Mouse (Mus musculus): ENCODE measurements around the gene Ncdn. TPM values are rescaled to one million over a fixed set of nuclear protein-coding genes. Genes with fewer than 3 reads are reported as not detected.

Ncdn gene
- polyA plus RNA-seq, 1 experiment from 2014 or later, result 102 TPM

DNA sequence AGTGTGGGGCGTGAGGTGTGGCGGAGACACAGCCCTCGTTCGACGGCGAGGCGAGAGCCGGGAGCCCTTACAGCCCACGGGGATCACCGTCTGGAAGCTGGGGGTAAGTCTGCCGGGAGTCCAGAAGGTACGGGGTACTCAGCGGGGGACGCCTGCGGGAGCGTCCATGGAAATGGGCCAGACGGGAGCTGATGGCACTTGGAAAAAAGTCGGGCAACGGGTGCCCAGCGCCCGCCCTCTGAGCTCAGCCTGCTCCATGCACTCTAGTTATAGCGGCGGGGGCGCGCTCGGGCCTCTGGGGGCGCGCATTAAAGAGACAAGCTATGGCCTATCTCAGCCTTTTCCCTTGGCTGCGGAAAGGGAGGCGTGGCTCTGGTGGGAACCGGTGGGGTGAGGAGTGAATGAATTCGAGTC lies 17.2 kb downstream of the Ncdn start, which contains the start of gene Tfap2e:
Gene Tfap2e, minus strand, starts transcription at position 240 of the 414 bp plus-strand sequence.
- 0 out of 2 replicates have a peak, but pooled peaks have one; percentile 61 for ATAC-seq (replicated peaks)
- Histone ChIP-seq H3K4me3 (peak within 1 kb of the TSS; percentile 29), H3K4me2 (replicated peaks) (peak within 1 kb of the TSS; percentile 42), H3K27ac (replicated peaks) (no peak within 1 kb of the TSS), H3K9ac (replicated peaks) (no peak within 1 kb of the TSS), H3K9me3 (no peaks in the 10 kb centered on the region), H3K36me3 (no peaks in the 10 kb centered on the region), H3K4me1 (peaks cover 18% of the 10 kb centered on the region), H3K27me3 (peaks cover 85% of the 10 kb centered on the region)
- WGBS, result 1% methylated on average over 32 of the region's 32 CpGs

DNA sequence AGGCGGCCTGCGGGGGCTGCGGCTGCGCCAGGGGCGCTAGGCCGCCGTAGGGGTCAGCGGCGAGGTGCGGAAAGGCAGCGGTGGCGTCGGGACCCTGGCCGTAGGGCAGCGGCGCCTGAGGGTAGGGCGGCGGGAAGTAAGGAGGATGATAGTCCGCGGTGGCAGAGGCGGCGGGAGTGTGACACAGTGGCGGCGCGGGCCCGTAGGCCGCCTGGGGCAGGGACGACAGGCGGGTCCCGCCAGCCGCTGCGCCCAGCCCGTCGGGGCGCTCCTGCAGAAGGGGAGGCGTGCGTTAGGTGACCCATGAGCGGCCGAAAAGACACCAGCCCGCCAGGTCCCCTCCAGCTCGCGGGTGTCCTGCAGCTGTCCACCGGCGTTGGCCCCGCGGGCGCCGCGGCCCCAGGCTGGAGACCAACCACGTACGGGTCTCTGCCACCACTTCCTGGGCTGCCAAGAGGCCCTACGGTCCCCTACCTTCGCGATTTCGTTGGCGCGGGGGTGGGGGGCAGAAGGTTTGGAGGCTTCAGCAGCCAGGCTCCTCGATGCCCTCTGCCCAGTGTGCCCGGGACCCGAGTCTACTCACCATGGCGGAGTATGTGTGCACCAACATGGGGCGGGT lies 17.7 kb downstream of the Ncdn start:
- 0 out of 2 replicates have a peak, but pooled peaks have one; percentile 13 for ATAC-seq (replicated peaks)
- no peaks in the 10 kb centered on the region for H3K9me3 ChIP-seq

DNA sequence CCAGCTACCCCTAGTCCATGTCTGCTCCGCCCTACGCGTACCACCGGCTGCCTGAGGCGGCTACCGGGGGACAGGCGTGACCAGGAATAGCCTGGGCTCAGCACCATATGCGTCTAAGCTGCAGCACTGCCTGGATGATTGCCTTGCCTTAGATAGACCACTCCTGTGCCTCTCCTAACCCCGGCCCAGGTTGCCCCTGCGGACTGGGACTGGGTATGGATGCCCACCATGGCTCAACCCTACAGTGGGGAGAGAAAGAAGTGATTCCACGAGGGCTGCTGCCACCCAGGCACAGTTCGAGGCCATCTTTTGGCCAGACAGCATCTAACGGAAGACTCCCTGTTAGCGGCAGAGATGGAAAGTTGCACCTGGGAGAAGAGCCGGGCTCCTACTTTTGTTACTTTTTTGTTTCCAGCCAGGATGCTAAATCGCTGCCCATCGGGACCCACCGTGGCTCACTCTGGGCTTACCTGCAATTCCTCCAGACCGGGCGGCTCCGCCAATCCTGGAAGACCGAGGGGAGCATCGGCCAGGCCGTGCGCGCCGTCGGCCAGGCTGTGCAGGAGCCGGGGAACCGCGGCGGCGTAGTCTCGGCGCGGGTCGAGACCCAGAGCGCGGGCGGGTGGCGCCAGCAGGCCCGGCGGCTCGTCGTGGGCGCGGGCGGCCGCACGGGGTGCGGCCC lies 18.4 kb downstream of the Ncdn start:
- Histone ChIP-seq H3K9me3 (no peaks in the 10 kb centered on the region), H3K9ac (replicated peaks) (no peak overlapping the region)

More for the DNA sequence above, 17.7 kb downstream of the Ncdn start:
- H3K36me3 ChIP-seq, result no peaks in the 10 kb centered on the region
- H3K4me1 ChIP-seq, result peaks cover 18% of the 10 kb centered on the region
- H3K27me3 ChIP-seq, result peaks cover 90% of the 10 kb centered on the region
- WGBS, result 1% methylated on average over 61 of the region's 62 CpGs
- H3K4me2 ChIP-seq (replicated peaks), result peak overlapping the region; percentile 42
- H3K27ac ChIP-seq (replicated peaks), result no peak overlapping the region
- no peak overlapping the region for H3K9ac ChIP-seq (replicated peaks)
- H3K4me3 ChIP-seq, result peak overlapping the region; percentile 29

DNA sequence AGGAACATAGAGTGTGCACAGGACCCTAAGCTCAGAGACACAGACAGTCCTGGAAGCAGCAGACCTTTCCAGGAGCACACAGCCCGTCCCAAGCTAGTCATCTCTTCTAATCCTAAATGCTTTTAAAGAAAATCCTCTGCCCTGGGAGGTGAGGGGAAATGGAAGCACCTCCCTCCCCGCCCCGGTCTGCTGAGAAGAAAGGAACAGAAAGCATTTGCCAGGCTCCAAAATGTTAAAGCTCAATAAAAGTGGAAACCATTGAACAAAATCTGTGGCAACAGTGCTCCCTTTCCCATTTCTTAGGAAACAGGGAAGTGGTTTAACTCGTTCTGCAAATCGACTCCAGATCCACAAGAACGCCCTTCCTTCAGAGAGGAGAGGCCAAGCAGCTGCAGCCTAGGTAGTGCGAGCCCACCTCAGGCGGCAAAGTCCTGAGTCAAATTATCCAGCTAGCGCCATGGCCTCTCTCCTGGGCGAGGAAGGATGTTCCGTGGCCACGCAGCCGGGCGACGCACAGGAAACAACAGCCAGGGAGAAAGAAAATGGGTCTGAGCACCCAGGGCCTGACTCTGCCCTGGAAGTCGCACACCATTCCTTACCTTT lies 19.1 kb downstream of the Ncdn start:
- Histone ChIP-seq H3K4me3 (0 out of 2 replicates have a peak overlapping the region, but pooled peaks have one; percentile 1), H3K4me1 (peaks cover 18% of the 10 kb centered on the region)
- 3% methylated on average over 16 of the region's 16 CpGs for WGBS

More for the DNA sequence above, 18.4 kb downstream of the Ncdn start:
- H3K4me1 ChIP-seq, result peaks cover 18% of the 10 kb centered on the region
- peaks cover 96% of the 10 kb centered on the region for H3K27me3 ChIP-seq
- H3K36me3 ChIP-seq, result no peaks in the 10 kb centered on the region
- no peak overlapping the region for H3K27ac ChIP-seq (replicated peaks)
- H3K4me2 ChIP-seq (replicated peaks), result peak overlapping the region; percentile 42
- no peak for ATAC-seq (replicated peaks)
- peak overlapping the region; percentile 29 for H3K4me3 ChIP-seq
- 2% methylated on average over 51 of the region's 51 CpGs for WGBS

DNA sequence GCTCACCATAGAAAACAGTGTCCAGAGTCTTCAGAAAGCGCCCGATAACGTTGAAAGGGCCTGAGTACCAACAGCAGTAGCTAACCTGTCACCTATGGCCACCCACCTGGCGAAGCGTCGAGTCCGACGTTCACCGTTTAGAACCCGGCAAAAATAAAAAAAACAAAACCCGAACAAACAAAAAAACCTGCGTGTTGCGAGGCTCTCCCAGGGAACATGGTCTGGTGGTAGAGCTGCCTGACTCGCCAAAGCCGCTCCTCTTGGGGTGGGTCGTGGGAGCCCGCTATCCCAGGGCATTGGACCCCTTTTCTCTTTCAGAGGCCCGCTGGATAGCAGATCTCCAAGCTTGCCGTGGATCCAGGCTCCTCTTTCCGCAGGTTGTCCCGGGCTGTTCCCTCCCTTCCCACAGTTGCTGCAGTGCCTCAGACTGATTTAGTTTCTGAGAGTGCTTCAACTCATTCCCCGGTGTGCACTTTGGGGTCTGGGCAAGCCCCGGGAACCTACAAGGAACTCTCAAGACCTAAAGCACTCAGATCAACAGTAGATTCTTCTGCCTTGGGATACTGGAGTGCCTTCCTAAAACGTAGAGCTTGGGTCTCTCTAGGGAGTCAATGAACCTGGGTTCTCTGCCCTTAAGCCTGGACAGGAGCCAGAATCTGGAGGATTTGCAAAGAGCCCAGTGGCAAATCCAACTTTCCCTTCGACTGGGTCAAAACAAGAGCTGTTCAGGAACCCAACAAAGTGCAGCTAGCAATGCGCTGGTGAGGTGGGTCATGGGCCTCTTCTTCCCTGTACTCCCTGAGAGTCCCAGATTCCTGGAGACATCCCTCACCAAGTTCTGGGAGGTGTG lies 20.5 kb downstream of the Ncdn start:
- WGBS, result 2% methylated on average over 26 of the region's 26 CpGs
- no peaks in the 10 kb centered on the region for H3K9me3 ChIP-seq
- peaks cover 18% of the 10 kb centered on the region for H3K4me1 ChIP-seq
- no peak for ATAC-seq (replicated peaks)
- H3K9ac ChIP-seq (replicated peaks), result no peak overlapping the region
- no peak overlapping the region for H3K4me3 ChIP-seq
- no peaks in the 10 kb centered on the region for H3K36me3 ChIP-seq
- H3K27ac ChIP-seq (replicated peaks), result no peak overlapping the region
- H3K27me3 ChIP-seq, result peaks cover 81% of the 10 kb centered on the region
- H3K4me2 ChIP-seq (replicated peaks), result no peak overlapping the region

More for the DNA sequence above, 19.1 kb downstream of the Ncdn start:
- no peak overlapping the region for H3K9ac ChIP-seq (replicated peaks)
- no peak overlapping the region for H3K4me2 ChIP-seq (replicated peaks)
- no peaks in the 10 kb centered on the region for H3K9me3 ChIP-seq
- H3K27ac ChIP-seq (replicated peaks), result no peak overlapping the region
- H3K27me3 ChIP-seq, result peaks cover 94% of the 10 kb centered on the region
- no peak for ATAC-seq (replicated peaks)
- H3K36me3 ChIP-seq, result no peaks in the 10 kb centered on the region

DNA sequence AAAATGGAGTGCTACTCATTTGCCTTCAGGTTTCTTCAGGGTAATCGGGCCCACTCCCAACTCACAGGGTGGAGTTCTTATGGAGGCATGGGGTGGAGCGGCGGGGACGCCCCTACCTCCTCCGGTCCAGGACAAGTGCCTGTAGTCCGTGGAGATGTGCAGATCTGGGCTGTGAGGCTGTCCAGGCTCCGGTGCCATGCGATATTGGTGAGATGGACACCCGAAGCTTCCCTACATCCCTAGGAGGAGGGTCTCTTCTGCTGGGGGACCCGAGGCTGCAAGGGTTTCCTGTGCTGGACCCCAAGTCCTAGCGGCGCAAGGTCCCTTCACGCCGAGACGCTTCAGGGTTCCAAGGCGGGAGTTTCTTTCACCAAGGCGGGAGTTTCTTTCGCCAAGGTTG lies 21.1 kb downstream of the Ncdn start:
- WGBS, result under 1% methylated on average over 18 of the region's 18 CpGs
- Histone ChIP-seq H3K27ac (replicated peaks) (no peak overlapping the region), H3K4me2 (replicated peaks) (no peak overlapping the region), H3K27me3 (peaks cover 74% of the 10 kb centered on the region), H3K9me3 (no peaks in the 10 kb centered on the region), H3K4me1 (peaks cover 18% of the 10 kb centered on the region), H3K9ac (replicated peaks) (no peak overlapping the region), H3K4me3 (no peak overlapping the region), H3K36me3 (no peaks in the 10 kb centered on the region)
- no peak for ATAC-seq (replicated peaks)

DNA sequence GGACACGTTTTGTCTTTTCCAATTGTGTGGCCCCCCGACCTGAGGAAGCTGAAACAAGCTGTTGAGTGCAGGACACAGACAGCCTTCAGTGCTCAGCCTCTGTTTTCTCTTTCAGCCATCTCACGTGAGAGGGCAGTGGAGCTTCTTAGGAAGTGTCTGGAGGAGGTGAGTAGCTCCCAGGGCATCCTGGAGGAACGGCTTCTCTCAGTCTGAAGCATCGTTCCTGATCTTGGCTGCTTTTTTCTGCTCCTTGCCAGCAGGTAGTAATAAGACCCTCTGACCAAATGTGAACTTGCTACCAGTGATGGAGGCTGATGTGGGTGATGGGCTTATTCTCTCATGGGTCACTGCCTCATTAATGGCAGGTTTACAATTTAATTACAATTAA lies 45.8 kb downstream of the Ncdn start:
- Histone ChIP-seq H3K36me3 (peaks cover 68% of the 10 kb centered on the region), H3K4me1 (no peaks in the 10 kb centered on the region), H3K4me3 (no peak overlapping the region), H3K27ac (replicated peaks) (no peak overlapping the region), H3K9ac (replicated peaks) (no peak overlapping the region), H3K9me3 (no peaks in the 10 kb centered on the region), H3K27me3 (no peaks in the 10 kb centered on the region), H3K4me2 (replicated peaks) (no peak overlapping the region)
- 79% methylated on average over 5 of the region's 5 CpGs for WGBS
- no peak for ATAC-seq (replicated peaks)

DNA sequence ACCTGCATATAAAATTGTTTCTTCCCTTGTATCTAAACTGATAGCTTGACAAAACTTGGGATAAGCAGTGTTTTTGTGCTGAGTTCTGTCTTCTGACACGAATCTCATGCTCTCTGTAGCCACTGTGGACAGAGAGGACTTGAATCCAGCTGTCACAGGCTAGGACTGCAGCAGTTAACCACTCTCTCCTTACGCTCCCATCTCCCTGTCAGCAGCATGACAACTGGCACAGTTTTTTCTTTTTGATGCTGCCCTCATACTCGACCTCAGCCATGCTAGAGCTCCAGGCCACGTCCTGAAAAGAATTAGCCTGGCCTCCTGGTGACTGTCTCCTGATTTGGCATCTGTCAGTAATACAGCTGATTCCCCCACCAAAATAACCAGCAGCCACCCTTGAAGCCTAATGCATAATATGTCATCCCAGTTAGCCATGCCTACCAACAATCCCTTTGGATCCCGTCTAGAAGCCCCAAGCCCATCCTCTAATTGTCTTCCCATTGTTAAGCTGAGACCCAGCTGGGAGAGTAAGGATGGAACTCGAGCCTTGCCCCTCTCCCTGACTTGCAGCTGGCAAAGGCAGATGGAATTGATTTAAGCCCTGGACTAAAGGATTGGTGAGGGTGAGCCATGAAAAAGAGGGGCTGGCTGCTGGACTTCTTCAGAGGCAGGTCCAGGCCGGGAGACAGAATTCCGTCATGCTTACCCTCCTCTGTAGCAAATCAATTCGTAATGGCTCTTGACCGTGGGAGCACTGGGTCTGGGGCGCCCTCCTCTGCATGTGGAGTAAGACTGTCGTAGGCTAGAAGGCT lies 46.4 kb downstream of the Ncdn start:
- H3K27me3 ChIP-seq, result no peaks in the 10 kb centered on the region

DNA sequence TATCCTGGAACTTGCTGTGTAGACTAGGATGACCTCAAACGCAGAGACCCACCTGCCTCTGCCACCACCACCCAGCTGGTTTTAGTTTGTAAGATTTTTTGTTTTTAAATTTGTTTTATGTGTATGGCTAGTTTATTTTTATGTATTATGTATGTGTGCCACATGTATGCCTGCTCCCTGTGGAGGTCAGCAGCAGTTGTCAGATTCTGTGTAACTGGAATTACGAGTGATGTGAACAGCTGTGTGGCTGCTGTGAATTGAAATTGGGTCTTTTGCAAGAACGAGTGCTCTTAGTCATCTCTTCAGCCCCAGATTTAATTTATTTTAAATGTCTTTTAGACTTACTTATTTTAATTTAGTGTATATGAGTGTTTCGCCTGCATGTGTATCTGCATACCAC lies 56.3 kb downstream of the Ncdn start:
- no peak overlapping the region for H3K4me3 ChIP-seq
- no peaks in the 10 kb centered on the region for H3K27me3 ChIP-seq
- H3K36me3 ChIP-seq, result peaks cover 9% of the 10 kb centered on the region; the same call in 1 of the 2 replicates
- ATAC-seq (replicated peaks), result no peak
- H3K4me1 ChIP-seq, result no peaks in the 10 kb centered on the region
- H3K4me2 ChIP-seq (replicated peaks), result no peak overlapping the region
- WGBS, result 96% methylated on average over 4 of the region's 4 CpGs
- no peaks in the 10 kb centered on the region for H3K9me3 ChIP-seq
- no peak overlapping the region for H3K27ac ChIP-seq (replicated peaks)
- no peak overlapping the region for H3K9ac ChIP-seq (replicated peaks)

More for the DNA sequence above, 46.4 kb downstream of the Ncdn start:
- no peak for ATAC-seq (replicated peaks)
- WGBS, result 74% methylated on average over 12 of the region's 12 CpGs
- Histone ChIP-seq H3K4me1 (no peaks in the 10 kb centered on the region), H3K4me3 (no peak overlapping the region), H3K4me2 (replicated peaks) (no peak overlapping the region), H3K27ac (replicated peaks) (no peak overlapping the region), H3K9ac (replicated peaks) (no peak overlapping the region), H3K9me3 (no peaks in the 10 kb centered on the region), H3K36me3 (peaks cover 66% of the 10 kb centered on the region)

Measured in forebrain, embryonic 15.5 days (tissue).